Mouse (Mus musculus) megakaryocyte progenitor cell, adult 5-6 weeks (primary cell): ENCODE measurements around the gene Gm11541. TPM values are rescaled to one million over a fixed set of nuclear protein-coding genes. Genes with fewer than 3 reads are reported as not detected.

Source experiments
- ATAC-seq: replicated peaks from 2 replicates; pipeline ENCODE4 v1.8.0; 2016; ENCODE audit warnings: mild to moderate bottlenecking, moderate TSS enrichment, inconsistent platforms; ENCODE audit not compliant: poor library complexity
- total RNA-seq, 2 experiments: library from RNA; stranded (forward) in 1 of 2; stranded (reverse) in 1 of 2; fragments of 157-497, 149-512 nt in 1 of 2; fragments of 200-1000 nt in 1 of 2; gene quantifications; 2 replicates each; pipeline versions ENCODE4 v1.2.3 to v1.2.4; 2015 to 2017

Gene Gm11541
- total RNA-seq (2015) (not detected in 2 replicates), total RNA-seq (2017) (not detected in 2 replicates)

DNA sequence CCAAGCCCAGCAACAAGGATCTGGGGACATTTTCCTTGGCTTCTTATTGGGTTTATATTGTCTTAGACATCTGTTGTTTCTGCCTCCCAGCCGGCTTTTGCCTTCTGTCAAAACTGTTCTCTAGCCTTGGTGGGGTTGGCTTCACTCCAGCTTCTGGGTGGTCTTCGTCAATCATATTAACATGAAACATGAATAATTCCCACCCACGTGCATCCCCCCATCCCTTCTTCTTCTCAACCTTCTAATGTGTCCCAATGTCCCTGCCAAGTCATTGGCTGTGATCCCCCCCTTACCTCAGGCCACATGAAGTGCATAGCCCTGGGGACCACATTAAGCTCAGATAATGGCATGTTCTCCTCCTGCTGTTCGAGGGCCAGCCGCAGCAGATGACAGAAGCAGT, at the start of gene Gm11541:
Gm11541 (minus strand) TSS at position 28 of the 400 bp plus-strand sequence.
- no peak for ATAC-seq

DNA sequence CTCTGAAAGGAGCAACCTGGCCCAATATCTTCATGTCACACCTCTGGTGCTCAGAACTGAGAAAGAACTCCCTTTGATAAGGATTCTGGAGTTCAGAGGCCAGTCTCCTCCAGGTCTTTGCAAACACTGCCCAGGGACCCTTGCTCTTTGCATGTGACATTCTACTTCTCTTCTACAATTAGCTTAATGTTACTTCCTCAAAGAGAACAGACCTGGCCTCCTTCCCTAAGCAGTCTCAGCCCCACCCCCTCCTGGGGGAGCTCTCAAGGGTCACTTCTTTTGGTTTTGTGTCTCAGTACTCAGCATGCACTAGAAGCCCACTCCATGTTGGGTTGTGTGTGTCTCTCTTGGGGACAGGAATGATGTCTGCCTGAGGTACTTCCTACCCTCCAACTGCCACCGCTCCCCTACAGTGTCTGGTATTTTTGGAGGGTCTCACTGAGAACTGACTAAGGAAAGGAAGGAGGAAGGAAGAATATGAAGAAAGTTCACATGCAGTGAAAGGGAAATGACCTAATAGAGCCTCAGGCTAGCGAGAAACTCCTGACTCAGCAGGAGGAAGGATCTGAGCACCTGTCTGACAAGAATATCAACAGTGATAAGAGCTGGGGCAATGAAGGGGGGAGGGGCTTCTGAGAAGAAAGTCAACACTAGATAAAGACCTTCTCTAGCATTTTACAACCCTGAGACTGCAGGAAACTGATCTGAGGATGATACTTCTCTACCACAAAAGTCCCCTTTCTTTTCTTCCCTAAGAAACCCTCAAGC, 48.8 kb upstream of the Gm11541 start:
- ATAC-seq: peak; percentile 60

DNA sequence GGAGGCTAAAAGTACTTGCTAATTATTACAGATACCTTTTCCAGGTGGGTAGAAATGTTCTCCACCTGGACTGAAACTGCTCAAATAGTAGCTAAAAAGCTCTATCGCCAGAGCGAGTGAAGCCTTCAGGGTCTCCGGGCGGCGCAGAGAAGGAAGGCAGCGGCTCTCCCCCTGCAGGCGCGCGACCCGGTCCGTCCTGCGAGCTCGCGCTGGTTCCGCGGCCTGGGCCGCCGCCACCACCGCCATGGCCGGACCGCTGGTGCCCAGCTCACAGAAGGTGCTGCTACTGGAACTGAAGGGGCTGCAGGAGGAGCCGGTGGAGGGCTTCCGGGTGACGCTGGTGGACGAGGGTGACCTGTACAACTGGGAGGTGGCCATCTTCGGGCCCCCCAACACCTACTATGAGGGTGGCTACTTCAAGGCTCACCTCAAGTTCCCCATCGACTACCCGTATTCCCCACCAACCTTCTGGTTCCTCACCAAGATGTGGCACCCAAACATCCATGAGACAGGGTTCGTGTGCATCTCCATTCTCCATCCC, 37.5 kb upstream of the Gm11541 start, which contains the start of gene Cdc34b:
Cdc34b (plus strand) TSS at position 51 of the 541 bp plus-strand sequence.
- ATAC-seq: no peak

DNA sequence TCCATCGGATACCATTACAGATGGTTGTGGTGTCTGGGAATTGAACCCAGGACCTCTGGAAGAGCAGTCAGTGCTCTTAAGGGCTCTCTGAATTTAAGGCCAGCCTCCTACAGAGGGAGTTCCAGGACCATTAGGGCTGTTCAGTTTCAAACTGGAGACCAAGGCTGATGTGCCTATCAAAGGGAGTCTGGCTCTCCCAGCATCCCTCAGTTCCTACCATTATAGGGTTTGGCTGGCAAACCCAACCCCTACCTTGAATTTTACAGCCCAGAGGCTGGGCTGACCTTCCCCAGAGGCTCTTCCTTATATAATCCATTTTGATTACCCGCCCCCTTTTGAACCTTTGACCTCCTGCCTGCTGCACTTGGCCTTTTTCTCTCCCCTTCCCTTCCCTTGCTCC, 31.4 kb upstream of the Gm11541 start:
- ATAC-seq: no peak

DNA sequence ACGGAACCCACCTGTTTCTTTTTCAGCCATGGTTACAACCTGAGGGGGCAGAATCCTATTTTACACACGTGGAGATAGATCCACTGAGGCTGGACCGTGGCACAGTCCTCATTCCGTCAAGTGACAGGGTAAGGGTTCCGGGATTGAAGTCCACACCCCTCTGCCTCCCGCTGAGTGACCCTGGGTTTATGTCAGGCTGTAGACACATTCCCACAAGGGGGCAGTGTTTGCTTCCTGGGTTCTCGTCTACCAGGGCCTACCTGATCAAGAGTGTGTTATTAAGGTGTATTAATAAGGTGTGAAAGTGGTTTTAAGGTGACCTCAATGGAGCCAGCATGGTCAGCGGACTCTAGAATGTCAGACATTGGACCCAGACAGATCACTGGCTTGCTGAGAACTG, 28.5 kb upstream of the Gm11541 start:
- peak; percentile 68 for ATAC-seq

DNA sequence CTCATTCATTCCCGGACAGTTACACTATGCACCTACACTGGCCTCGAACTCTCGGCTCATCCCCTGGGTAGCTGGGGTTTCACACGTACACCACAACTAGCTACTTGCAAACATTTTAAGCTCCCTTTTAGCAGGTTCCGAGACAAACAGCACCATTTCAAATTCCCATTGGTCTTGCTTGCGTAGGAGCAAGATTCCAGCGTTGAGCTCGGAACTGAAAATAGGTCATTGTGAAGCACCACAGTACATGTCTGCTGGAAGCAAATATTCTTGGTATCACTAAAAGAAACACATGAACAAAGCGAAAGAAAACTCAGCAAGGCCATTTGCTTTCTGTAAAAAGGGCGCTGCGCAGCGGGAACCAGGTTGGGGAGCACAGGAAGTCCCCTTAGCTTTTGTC, 26.9 kb upstream of the Gm11541 start:
- ATAC-seq: no peak

DNA sequence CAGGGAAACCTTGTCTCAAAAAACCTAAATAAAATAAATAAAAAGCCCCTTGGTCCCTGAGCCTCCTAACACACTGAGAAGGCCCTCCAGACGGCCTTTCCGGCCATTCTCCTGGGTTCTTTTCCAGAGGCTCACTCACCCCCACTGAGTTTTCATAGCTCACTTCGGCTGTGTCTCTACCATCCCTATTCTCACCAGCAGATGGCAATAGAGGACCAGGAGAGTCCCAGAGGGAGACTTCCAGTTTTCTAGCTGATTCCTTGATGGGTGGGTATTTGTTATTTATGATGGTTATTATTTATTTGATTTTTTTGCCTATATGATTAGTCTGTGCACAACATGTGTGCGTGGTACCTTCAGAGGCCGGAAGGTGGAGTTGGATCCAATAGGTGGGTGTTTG, 26.0 kb upstream of the Gm11541 start:
- peak; percentile 85 for ATAC-seq

DNA sequence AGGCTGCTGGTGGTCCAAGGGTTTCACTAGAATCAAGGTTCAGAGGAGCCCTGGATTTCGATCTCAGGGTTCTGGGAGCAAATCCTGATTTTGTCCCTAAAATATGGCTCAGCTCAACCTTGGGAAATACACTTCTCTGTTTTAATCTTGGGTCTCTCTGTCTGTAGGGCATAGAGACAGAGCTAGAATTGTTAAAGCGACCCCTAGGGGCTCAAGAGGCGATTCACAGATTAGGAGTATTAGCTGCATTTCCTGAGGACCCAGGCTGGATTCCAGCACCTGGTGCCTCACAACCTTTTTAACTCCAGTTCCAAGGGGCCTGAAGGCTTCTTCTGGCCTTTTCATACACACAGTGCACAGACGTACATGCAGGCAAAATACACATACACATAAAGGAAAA, 25.3 kb upstream of the Gm11541 start:
- no peak; the same call in 1 of the 2 replicates for ATAC-seq

DNA sequence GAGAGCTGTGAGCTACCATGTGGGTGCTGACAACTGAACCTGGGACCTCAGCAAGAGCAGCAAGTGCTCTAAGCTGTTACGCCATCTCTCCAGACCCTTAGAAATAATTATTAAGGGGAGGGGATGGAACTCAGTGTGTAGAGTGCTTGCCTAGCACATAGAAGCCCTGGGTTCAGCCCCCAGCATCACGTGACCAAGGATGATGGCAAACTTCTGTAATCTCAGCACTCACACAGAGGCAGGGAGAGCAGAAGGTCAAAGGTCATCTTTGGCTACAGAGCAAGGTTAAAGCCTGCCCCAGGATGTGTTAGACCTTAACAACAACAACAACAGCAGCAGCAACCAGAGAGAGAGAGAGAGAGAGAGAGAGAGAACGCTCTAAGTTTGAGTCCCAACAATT, 24.2 kb upstream of the Gm11541 start:
- ATAC-seq: no peak

DNA sequence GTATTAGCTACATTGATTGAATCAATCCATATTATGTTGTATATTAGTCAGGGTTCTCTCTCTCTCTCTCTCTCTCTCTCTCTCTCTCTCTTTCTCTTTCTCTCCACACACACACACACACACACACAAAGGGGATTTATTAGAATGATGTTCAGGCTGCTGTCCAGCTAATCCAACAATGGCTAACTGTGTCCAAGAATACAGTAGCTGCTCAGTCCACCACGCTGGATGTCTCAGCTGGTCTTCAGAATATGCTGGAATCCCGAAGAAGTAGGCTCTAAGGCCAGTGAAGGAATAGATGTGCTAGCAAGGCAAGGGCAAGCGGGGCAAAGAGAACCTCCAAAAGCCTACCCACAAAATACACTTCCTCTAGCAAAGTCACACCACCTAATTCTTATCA, 23.0 kb upstream of the Gm11541 start:
- ATAC-seq: no peak

DNA sequence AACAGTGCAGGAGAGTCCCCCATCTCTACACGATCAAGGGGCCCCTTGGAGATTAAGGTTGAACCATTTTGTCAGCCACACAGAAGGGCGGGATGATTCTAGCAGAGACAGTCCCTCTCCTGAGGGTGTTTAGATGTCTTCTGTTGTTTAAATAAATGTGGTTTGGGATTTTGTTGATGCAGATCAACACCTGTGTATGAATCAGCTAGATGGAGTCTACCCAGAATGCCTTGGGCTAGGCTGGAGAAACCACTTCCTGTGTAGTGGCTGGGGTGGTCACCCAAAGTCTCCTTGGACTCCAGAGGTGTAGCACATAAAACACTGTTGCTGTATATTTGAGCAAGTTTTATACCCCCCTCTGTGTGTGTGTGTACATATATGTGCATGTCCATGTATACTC, 14.9 kb upstream of the Gm11541 start:
- no peak for ATAC-seq

DNA sequence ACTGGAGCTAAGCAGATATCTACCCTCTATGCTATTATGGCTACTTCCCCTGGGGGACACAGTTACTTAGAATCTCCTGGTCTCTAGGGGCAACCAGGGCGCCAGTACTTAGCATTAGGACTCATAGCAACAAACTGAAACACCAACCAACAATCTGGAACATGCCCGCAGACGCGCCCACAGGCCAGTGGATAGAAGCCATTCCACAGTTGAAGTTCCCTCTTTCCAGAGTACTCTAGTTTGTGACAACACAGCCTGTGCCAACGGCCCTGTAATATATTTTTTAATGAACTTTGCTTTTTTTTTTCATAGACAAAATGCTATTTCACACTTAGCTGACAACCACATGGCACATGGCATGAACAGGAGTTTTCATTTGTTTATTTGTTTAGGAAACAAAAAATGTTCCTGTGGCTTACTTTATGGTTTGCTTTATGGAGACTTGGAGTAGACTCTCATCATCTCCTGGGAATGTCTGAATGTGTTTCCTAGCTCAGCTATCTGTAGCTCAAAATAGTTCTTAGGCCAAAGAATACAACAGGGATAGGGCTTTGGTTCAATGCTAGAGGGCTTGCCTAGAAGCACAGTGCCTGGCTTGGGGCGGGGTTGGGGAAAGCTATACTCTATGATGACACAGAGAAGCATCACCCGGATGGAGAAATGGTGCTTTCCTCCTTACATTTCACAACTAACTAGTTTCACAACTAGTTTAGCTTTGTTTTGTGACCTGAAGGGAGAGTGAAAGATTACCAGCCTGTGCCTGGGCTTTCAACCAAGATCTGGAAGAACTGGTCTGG, 14.0 kb upstream of the Gm11541 start:
- ATAC-seq: peak; percentile 11; the same call in 1 of the 2 replicates

DNA sequence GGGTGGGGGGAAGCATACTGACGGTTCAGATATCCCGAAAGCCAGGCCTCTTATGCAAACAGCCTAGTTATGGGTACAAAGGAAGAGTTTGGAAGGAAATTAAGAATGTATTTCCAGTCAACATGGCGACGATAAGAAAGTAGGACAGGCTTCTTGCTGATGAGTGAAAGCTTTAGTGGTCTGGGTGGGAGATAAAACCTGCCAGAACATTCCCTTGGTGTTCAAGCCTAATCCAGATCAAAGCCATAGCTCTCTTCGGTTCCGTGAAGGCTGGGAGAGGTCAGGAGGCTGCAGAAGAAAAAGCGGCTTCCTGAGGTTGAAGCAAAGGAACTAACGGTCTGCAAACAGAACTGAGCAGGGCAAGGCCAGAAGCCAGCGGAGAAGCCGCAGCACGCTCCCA, 12.9 kb upstream of the Gm11541 start:
- ATAC-seq: no peak

DNA sequence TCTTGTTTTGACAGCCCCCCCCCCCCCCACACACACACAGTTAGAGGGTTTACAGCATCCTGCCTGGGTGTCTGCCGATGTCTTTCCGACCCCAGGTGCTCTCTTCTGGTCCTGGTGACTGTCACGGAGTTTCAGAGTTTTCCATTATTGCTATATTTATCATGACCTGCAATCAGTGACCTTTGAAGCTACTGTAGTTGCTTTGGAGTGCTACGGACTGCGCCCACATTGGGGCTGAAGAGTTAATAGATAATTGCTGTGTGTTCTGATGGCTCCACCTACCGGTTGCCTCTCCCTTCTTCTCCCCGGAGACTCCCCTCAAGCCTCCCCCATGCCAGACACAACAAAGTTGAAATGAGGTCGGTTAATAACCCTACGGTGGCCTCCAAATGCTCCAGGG, 12.5 kb upstream of the Gm11541 start:
- peak; percentile 66 for ATAC-seq

DNA sequence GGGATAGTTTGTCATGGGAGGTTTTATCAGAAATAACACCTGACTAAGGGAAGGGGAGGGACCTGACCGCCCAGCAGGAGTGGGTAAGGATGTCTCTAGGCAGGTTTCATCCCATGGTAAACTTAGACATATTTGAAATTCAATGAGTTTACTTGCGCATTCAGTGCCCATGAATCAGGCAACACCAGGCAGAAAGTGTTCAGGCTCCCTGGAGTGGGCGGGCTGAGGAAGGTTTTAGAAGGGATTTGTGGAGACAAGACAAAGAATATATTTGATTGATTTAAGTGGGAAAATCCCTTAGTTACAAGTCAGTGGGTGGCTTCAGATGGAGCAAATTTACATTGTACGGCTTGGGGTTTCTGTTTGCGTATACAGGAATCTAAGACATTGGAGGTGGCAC, 11.3 kb upstream of the Gm11541 start:
- ATAC-seq: no peak

DNA sequence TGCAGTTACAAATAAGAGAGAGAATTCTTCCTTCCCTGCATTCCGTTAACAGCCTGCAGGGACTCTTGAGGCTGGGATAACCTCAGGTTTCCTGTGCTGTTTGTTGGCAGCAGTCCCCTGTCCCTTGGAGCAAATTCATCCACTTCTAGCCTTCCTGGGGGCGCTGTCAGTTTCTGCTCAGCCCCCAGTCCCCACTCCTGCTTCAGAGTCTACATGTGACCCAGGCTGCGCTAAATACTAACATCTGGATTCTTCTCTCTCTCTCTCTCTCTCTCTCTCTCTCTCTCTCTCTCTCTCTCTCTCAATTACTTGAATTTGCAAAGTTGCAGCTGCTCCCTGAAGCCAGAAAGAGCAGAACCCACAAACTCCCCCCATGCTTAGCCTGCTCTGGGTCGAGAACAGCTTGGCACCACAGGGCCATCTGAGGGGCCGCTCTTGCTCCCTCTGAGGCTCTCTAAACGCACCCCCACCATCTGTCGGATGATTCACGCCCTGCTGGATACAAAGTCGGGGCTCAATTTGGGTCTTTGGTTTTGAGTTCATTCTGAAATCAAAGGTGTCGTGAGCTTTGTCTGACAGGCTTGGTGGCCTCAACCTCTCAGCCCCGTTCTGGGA, 9.1 kb upstream of the Gm11541 start:
- ATAC-seq: no peak

DNA sequence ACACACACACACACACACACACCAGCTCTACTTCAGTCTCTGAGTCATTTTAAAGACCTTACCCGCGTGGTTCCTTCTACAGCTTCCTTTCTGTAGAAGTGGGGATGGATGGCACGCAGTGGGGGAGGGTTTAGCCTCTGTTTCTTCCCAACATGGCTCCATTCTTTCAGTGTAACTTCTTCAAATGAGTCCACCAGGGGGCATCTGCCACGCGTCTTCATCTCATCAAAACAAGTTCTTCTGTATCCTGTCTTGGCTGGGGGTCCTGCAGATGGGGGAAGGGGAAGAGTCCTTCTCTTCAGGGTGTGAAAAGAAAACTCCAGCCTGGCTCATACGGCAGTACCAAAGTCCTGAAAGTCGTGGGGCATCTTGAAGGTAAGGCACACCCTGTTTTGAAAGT, 279 bp downstream of the Gm11541 start:
- no peak for ATAC-seq

DNA sequence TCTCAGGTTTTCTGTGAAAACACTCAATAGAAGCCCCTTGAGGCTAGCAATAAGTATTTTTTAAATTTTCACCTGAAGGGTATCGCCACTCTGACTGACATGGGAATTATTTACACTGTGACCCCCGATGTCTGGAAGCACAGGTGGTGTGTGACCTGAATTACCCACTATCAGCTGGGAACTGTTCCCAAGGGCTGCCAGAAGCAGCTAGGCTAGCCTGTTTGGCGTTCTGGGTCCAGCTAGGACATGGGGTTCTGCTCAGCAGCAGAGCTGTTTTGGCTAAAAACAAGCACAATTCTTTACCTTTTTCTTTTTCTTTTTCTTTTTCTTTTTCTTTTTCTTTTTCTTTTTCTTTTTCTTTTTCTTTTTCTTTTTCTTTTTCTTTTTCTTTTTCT, 2.1 kb downstream of the Gm11541 start:
- ATAC-seq: no peak

DNA sequence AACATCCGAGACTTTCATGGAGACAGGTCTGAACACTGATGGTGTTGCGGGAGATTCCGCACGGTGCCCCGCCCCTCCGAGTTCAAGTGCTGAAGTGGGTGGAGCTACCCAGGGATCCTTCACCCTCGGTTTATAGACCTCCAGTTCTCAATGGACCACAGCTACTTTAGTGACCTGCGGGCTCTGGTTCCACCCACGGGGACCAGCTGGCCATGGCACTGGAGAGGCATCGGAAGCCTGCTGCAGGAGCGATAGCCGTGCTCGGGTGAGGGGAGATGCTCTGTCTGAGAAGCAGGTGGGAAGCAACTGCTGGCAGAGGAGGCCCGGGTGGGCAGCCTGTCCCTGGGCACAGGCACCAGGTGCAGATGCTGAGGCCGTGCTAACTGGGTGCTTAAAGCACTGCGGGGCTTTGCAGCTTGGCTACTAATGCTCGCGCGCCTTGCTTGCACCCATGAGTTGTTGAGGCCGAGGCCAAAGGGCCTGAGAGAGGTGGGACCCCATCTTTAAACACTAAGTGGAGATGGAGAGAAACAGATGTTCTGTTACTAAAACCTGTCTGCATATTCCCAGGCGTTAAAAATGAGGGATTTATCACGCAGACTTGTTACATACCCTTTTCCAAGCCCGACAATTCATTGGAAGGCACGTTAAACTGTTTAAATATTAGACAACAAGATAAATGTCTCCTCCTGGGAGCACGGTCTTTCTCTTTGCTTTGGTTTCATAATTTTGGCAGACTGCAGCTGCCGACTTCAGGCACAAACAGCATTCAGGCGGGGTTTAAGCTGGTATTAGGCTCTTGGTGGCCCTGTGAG, 2.7 kb downstream of the Gm11541 start:
- no peak for ATAC-seq

DNA sequence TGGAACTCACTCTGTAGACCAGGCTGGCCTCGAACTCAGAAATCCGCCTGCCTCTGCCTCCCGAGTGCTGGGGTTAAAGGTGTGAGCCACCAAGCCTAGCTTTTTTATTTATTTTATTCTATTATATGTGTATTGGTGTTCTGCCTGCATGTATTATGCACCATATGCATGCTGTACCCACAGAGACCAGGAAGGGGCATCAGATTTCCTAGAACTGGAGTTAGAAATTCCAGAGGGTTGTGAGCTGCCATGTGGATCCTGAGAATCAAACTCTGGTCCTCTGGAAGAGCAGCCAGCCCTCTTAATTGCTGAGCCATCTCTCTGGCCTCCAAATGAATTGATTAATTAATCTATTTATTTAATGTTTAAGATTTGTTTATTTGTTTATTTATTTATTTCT, 4.9 kb downstream of the Gm11541 start:
- ATAC-seq: no peak
